Mouse (Mus musculus): ENCODE measurements around the gene Nrbf2.

Nrbf2 gene

GRCm38 (mm10) chr10:67295331-67295730, 10.2 kb upstream of the Nrbf2 start:
- no peak for DNase-seq (ENCODE audit: low spot score)

GRCm38 (mm10) chr10:67291087-67291486, 6.0 kb upstream of the Nrbf2 start:
- DNase-seq (ENCODE audit: low spot score): no peak

- DNase-seq (ENCODE audit: low spot score): no peak
Observed at GRCm38 (mm10) chr10:67290622-67291021, 5.5 kb upstream of the Nrbf2 start.

GRCm38 (mm10) chr10:67287877-67288276, 2.8 kb upstream of the Nrbf2 start:
- peak; percentile 55 for DNase-seq (ENCODE audit: low spot score)

- no peak for DNase-seq (ENCODE audit: low spot score)
Observed at GRCm38 (mm10) chr10:67284761-67285175, 337 bp downstream of the Nrbf2 start.

- DNase-seq (ENCODE audit: low spot score): peak; percentile 18
Observed at GRCm38 (mm10) chr10:67284311-67284710, 794 bp downstream of the Nrbf2 start.

GRCm38 (mm10) chr10:67283516-67283915, 1.6 kb downstream of the Nrbf2 start:
- no peak for DNase-seq (ENCODE audit: low spot score)

GRCm38 (mm10) chr10:67282531-67282930, 2.6 kb downstream of the Nrbf2 start:
- no peak for DNase-seq (ENCODE audit: low spot score)

GRCm38 (mm10) chr10:67281852-67282251, 3.3 kb downstream of the Nrbf2 start:
- DNase-seq (ENCODE audit: low spot score): no peak

GRCm38 (mm10) chr10:67275916-67276315, 9.2 kb downstream of the Nrbf2 start:
- DNase-seq (ENCODE audit: low spot score): no peak

- no peak for DNase-seq (ENCODE audit: low spot score)
Observed at GRCm38 (mm10) chr10:67264852-67265251, 20.3 kb downstream of the Nrbf2 start.

GRCm38 (mm10) chr10:67253115-67253514, 32.0 kb downstream of the Nrbf2 start:
- DNase-seq (ENCODE audit: low spot score): no peak

GRCm38 (mm10) chr10:67252353-67252752, 32.8 kb downstream of the Nrbf2 start:
- no peak for DNase-seq (ENCODE audit: low spot score)

GRCm38 (mm10) chr10:67250846-67251245, 34.3 kb downstream of the Nrbf2 start:
- no peak for DNase-seq (ENCODE audit: low spot score)

GRCm38 (mm10) chr10:67249486-67249885, 35.6 kb downstream of the Nrbf2 start:
- DNase-seq (ENCODE audit: low spot score): no peak

GRCm38 (mm10) chr10:67247145-67247544, 38.0 kb downstream of the Nrbf2 start:
- no peak for DNase-seq (ENCODE audit: low spot score)

- DNase-seq (ENCODE audit: low spot score): no peak
Observed at GRCm38 (mm10) chr10:67230439-67230838, 54.7 kb downstream of the Nrbf2 start.

- DNase-seq (ENCODE audit: low spot score): no peak
Observed at GRCm38 (mm10) chr10:67226543-67226942, 58.6 kb downstream of the Nrbf2 start.

GRCm38 (mm10) chr10:67226109-67226508, 59.0 kb downstream of the Nrbf2 start:
- peak; percentile 29 for DNase-seq (ENCODE audit: low spot score)

- DNase-seq (ENCODE audit: low spot score): no peak
Observed at GRCm38 (mm10) chr10:67225528-67225927, 59.6 kb downstream of the Nrbf2 start.

- DNase-seq (ENCODE audit: low spot score): no peak
Observed at GRCm38 (mm10) chr10:67223942-67224341, 61.2 kb downstream of the Nrbf2 start.

GRCm38 (mm10) chr10:67221284-67221683, 63.8 kb downstream of the Nrbf2 start:
- no peak for DNase-seq (ENCODE audit: low spot score)

GRCm38 (mm10) chr10:67220251-67220650, 64.9 kb downstream of the Nrbf2 start:
- no peak for DNase-seq (ENCODE audit: low spot score)

- DNase-seq (ENCODE audit: low spot score): no peak
Observed at GRCm38 (mm10) chr10:67218873-67219565, 66.1 kb downstream of the Nrbf2 start.
